Mouse (Mus musculus): ENCODE measurements at regions not wholly inside any gene's neighbourhood (a gene's known extent, or its start where the extent isn't known, plus 50 kb on each side); places are given as distances from the start of the nearest gene placed in this dataset.

DNA sequence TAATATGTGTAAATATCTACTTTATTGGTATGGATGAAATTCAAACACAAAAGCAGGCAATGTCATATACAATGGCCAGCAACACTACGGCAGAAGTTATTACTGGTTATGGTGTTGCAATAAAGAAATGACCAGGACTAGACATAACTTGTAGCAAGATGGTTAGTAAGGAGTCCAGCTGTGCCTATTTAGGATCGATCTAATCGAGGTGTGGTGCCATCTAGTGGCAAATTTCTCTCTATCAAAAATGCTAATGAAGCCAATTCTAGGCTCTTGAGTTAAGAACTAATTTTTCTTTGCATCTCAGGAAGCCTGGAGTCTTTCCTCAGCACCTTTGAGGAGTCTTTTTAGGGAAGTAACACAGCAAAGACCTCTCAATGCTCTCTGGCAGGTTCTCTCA, 223.2 kb downstream of the Rassf9 start:
- 0 out of 2 replicates have a peak, but pooled peaks have one; percentile 31 for ATAC-seq (replicated peaks; ENCODE audit: insufficient number of reproducible peaks, low FRiP score, low TSS enrichment, poor library complexity, severe bottlenecking)

DNA sequence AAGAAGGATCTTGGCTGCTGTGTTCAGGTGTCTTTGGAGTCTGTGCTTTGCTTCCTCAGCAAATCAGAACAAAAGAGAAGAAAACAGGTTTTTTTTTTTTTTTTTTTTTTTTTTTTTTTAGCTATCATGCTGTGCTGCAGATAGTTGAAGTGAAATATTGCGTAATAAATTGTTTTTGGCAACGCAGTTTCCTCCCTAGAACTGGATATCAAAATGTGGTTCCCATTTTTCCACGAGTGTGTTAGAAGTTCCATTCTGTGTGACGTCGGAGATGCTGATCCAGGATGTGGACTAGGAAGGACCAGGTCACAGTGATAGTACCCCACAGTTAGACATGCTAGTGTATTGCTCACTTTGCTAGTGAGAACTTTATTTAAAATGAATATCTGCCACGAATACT, 220.4 kb downstream of the Rassf9 start:
- ATAC-seq (replicated peaks; ENCODE audit: insufficient number of reproducible peaks, low FRiP score, low TSS enrichment, poor library complexity, severe bottlenecking): no peak

- no peak for ATAC-seq (replicated peaks; ENCODE audit: insufficient number of reproducible peaks, low FRiP score, low TSS enrichment, poor library complexity, severe bottlenecking)
Observed at GRCm38 (mm10) chr10:102712263-102712662, 200.2 kb downstream of the Rassf9 start.

- no peak for ATAC-seq (replicated peaks; ENCODE audit: insufficient number of reproducible peaks, low FRiP score, low TSS enrichment, poor library complexity, severe bottlenecking)
Observed at GRCm38 (mm10) chr10:102705848-102706247, 193.8 kb downstream of the Rassf9 start.

GRCm38 (mm10) chr10:102694810-102695209, 182.8 kb downstream of the Rassf9 start:
- ATAC-seq (replicated peaks; ENCODE audit: insufficient number of reproducible peaks, low FRiP score, low TSS enrichment, poor library complexity, severe bottlenecking): no peak

GRCm38 (mm10) chr10:102689966-102690365, 177.9 kb downstream of the Rassf9 start:
- no peak for ATAC-seq (replicated peaks; ENCODE audit: insufficient number of reproducible peaks, low FRiP score, low TSS enrichment, poor library complexity, severe bottlenecking)

DNA sequence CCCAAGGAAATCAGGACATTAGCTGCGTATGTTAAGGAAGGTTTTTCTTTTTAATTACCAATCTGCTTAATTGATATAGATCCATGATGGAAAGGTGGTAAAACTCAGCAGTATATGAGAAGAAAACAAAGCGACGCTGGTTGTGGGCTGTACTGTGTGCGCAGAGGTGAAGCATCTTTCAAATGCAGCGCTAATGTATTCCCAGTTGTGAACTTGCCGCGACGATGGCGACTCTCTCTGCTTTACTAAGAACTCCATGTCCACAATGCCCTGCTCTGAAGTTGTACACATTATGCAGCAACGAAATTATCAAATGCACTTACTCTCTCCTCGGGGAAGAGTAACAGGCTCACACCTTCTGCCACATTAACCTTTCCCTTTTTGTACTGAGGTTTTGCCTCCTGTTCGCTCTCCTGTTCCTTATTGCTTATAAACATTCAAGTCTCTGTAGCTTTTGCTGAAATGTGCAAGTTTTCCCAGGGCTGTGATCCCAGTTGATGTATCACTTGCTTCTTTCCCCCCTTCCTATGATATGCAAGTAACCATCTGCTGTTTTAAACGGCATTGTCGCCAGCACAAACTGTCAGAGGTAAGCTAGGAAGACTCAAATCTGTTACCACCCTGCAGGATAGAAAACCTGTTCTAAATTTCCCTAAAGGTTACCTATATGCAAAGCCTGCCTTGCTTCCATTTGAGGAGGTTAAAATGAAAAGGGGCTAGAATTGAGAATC, 174.8 kb downstream of the Rassf9 start:
- ATAC-seq (replicated peaks; ENCODE audit: insufficient number of reproducible peaks, low FRiP score, low TSS enrichment, poor library complexity, severe bottlenecking): no peak

DNA sequence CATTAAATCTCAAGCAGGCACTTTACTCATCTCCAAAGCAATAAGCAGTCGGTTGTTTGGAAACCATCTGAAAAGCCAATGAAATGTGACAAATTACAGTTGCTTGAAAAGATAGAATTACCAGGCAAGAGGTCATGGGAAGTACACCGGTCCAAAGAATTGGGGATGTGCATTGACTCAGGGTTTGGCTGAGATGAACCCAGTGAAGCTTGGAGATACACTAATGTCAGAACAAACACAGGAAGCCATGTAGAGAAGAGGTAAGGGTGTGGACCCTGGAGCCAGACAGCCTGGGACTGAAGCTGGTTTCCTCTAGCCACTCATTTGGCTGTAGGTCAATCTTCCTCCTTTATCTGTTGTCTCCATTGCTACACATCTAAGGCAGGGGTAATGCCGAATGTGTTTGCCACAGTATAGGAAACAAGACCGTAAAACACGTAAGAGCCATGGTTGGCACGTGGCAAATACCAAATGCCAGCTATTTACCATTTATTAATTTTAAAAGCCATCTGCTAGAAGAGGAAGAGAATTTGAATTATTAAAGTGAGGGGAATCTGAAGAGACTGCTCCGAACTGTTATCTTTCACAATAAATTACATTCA, 173.9 kb downstream of the Rassf9 start:
- no peak for ATAC-seq (replicated peaks; ENCODE audit: insufficient number of reproducible peaks, low FRiP score, low TSS enrichment, poor library complexity, severe bottlenecking)

GRCm38 (mm10) chr10:102667359-102667758, 155.3 kb downstream of the Rassf9 start:
- ATAC-seq (replicated peaks; ENCODE audit: insufficient number of reproducible peaks, low FRiP score, low TSS enrichment, poor library complexity, severe bottlenecking): no peak

GRCm38 (mm10) chr10:102659683-102660082, 147.7 kb downstream of the Rassf9 start:
- ATAC-seq (replicated peaks; ENCODE audit: insufficient number of reproducible peaks, low FRiP score, low TSS enrichment, poor library complexity, severe bottlenecking): no peak

GRCm38 (mm10) chr10:102636507-102636906, 124.5 kb downstream of the Rassf9 start:
- ATAC-seq (replicated peaks; ENCODE audit: insufficient number of reproducible peaks, low FRiP score, low TSS enrichment, poor library complexity, severe bottlenecking): no peak

DNA sequence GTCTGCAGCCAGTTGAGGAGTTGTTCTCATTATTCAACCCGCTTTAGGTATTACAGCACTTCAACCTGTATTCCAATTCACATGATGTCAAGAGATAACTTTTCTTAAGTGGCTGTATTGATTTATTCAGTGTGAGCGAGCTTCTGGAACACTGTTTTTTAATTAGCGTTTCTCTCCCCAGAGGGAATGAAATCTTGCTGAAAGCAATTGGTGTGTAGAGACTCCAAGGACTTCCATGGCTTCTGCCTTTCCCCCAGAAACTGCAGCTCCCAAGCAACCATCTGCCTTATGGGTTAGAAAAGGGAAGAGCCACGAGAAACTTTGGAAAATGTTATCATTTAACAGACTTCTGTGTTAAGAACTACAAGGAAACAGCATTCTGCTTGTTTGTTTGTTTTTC, 121.4 kb downstream of the Rassf9 start:
- no peak for ATAC-seq (replicated peaks; ENCODE audit: insufficient number of reproducible peaks, low FRiP score, low TSS enrichment, poor library complexity, severe bottlenecking)

- no peak for ATAC-seq (replicated peaks; ENCODE audit: insufficient number of reproducible peaks, low FRiP score, low TSS enrichment, poor library complexity, severe bottlenecking)
Observed at GRCm38 (mm10) chr10:102628609-102629008, 116.6 kb downstream of the Rassf9 start.

DNA sequence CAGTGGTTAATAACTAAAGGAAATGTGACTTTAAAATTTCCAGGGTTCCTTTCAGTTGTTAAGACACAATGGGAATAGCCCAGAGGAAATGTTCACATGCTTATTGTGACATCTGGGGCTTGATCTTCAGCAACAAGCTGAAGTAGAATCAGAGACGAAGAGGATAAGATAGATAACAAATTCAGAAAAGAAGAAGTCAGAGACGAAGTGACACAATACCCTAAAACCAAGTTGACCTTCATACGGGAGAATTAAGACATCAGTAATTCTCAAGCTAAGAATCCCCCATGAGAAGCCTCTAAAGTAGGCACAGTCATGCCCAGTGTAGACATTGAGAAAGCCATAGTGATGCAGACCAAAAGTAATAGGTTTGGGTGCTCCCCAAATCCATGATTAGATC, 111.9 kb downstream of the Rassf9 start:
- ATAC-seq (replicated peaks; ENCODE audit: insufficient number of reproducible peaks, low FRiP score, low TSS enrichment, poor library complexity, severe bottlenecking): no peak

DNA sequence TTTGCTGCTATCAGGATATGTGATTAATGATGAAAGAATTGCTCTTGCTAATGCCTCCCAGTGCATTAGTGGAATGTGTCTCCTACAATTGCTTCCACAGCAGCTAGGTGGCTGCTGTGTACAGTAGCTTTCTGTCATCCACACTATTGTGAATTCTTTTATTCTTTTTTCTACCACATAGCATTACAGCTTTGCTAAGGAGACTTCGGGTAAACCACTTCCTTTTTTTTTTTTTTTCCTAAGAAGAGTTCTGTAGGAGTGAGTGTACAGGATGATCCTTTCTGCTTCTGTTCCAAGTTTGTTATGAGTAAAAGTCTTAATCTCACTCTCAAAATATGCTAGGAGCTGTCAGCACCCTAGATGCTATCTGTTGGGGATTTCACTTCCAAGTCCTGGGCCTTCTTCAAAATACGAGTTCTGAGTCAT, 110.6 kb downstream of the Rassf9 start:
- ATAC-seq (replicated peaks; ENCODE audit: insufficient number of reproducible peaks, low FRiP score, low TSS enrichment, poor library complexity, severe bottlenecking): no peak

DNA sequence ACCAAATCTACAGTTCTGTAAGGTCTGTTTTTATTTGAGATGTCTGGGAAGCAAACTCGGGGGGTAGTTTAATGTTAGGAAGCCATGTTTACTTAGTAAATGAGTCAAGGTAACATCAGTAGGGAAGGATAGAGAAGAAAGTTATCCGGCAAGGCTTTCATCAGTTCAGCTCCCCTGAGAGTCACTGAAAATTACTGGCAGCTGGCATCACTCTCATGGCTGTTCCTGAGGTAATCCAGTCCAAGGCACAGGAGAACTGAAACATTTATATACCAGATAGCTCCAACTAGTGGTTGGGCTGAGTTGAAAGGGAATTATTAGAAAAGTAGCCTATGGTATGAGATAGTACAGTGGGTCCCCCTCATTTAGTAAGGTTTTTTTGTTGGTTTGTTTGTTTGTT, 106.7 kb downstream of the Rassf9 start:
- ATAC-seq (replicated peaks; ENCODE audit: insufficient number of reproducible peaks, low FRiP score, low TSS enrichment, poor library complexity, severe bottlenecking): no peak

- ATAC-seq (replicated peaks; ENCODE audit: insufficient number of reproducible peaks, low FRiP score, low TSS enrichment, poor library complexity, severe bottlenecking): no peak
Observed at GRCm38 (mm10) chr10:102615962-102616595, 104.1 kb downstream of the Rassf9 start.

Data from monocyte, adult 5-6 weeks (primary cell).